Mouse (Mus musculus) olfactory bulb, adult 2 months (tissue): ENCODE results near the gene Adamts12.

Experiments
- CTCF ChIP-seq: fragments of 200-500 bp; IDR thresholded peaks from 2 replicates; pipeline ENCODE4 v1.5.1; 2012; ENCODE audit warnings: low read depth, mild to moderate bottlenecking, low read length, moderate library complexity; ENCODE audit not compliant: insufficient read depth
- POLR2A ChIP-seq: fragments of 200-500 bp; IDR thresholded peaks from 2 replicates; pipeline ENCODE4 v1.6.1; 2012; ENCODE audit warnings: mild to moderate bottlenecking, low read depth, low read length, moderate library complexity; ENCODE audit not compliant: insufficient read depth

DNA sequence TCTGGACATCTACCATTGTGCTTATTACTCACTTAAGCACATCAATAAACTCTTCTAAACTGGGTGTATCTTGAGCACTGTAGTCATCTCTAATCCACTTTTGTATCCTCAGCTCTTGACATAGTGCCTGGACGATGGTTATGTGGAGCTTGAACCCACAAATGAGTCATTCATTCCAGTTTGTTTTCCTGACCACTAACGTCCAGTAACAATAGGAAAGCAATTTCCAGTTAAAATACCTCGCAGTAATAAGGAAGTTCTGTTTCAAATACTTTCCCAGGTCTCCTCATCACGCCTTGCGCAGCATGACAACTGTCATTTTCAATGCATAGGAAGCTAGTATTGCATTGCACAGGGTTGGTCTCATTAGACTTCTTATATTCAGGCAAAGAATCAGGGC is 21.8 kb upstream of the Adamts12 start:
- TF ChIP-seq CTCF (no peak), POLR2A (no peak)
